Mouse (Mus musculus): Measurements from ENCODE around the gene Galnt4.

- TF ChIP-seq CTCF (IDR thresholded peaks at IDR 0.05; ENCODE audit: insufficient read depth, low read length) = no peak
- no peak for TF ChIP-seq POLR2A (IDR thresholded peaks at IDR 0.05; ENCODE audit: borderline replicate concordance, extremely low read depth, low read depth, low read length)
These were observed 29.3 kb upstream of the Galnt4 start for GRCm38 (mm10) chr10:99078621-99079020.
